1 mouse cellular context compared by ENCODE assay signal in genomic region chr15:16933137-16933677, GRCm38 (mm10).
TF ChIP-seq lines count a peak whose summit lies in the region.

No protein-coding gene starts in this region.

TF ChIP-seq in MEL, 35 proteins besides CTCF, POLR2A, EP300 and RAD21 (continued from another document):
- peak; percentile 33; the same call in 1 of the 2 replicates for TF ChIP-seq NELFE (IDR thresholded peaks at IDR 0.05; ENCODE audit: low read depth, low read length)
- TF ChIP-seq GABPA (IDR thresholded peaks at IDR 0.05; ENCODE audit: low read depth, low read length), result 0 out of 2 replicates have a peak, but pooled peaks have one; percentile 51
- TF ChIP-seq SMC3 (IDR thresholded peaks at IDR 0.05; ENCODE audit: low read depth, low read length), result 0 out of 2 replicates have a peak, but pooled peaks have one; percentile 25
- peak; percentile 92 for TF ChIP-seq MEF2A (IDR thresholded peaks at IDR 0.05; ENCODE audit: extremely low read depth, insufficient replicate concordance, low read depth, low read length, poor library complexity, severe bottlenecking)
- TF ChIP-seq ETS1 (IDR thresholded peaks at IDR 0.05; ENCODE audit: low read depth, low read length), result peak; percentile 99
- 0 out of 2 replicates have a peak, but pooled peaks have one; percentile 12 for TF ChIP-seq ZKSCAN1 (IDR thresholded peaks at IDR 0.05; ENCODE audit: low read depth, low read length)
- peak; percentile 100 for TF ChIP-seq GATA1 (IDR thresholded peaks at IDR 0.05; ENCODE audit: low read depth, low read length)
- no peak; the same call in 1 of the 2 replicates for TF ChIP-seq HCFC1 (IDR thresholded peaks at IDR 0.05; ENCODE audit: low read depth, low read length)
- TF ChIP-seq CHD1 (IDR thresholded peaks at IDR 0.05; ENCODE audit: low read depth, low read length), result no peak
- TF ChIP-seq POLR2AphosphoS5 (IDR thresholded peaks at IDR 0.05; ENCODE audit: borderline replicate concordance, low read depth, low read length), result no peak
- no peak for TF ChIP-seq TBP (IDR thresholded peaks at IDR 0.05; ENCODE audit: low read depth, low read length)
